Mouse (Mus musculus) MEL (cell line): ENCODE results near the gene BC147527. TPM values are rescaled to one million over a fixed set of nuclear protein-coding genes. Genes with fewer than 3 reads are reported as not detected.
"Not testable (repeated sequence)": the region's sequence is repeated elsewhere in the genome, so short reads cannot be mapped to it uniquely, and the experiment has no call there.

Experiments used
- DNase-seq: peaks from one replicate; pipeline ENCODE4 v3.0.0; 2011; ENCODE audit warnings: low read depth, low spot score
- H3K27ac ChIP-seq: 2 replicates; pipeline ENCODE4 v1.5.1; 2012; ENCODE audit warnings: low read depth, mild to moderate bottlenecking, control low read depth, low read length, moderate library complexity; ENCODE audit not compliant: control insufficient read depth
- H3K27me3 ChIP-seq, 2 experiments: fragments of 150-350 bp in 1 of 2; sonication (generic) in 1 of 2; 2 replicates each; pipeline ENCODE4 v1.6.1; 2012; ENCODE audit warnings: low read length in 2 of 2, mild to moderate bottlenecking in 2 of 2, improper control_type of control experiment in 1 of 2, moderate library complexity in 1 of 2; ENCODE audit not compliant: insufficient read depth in 2 of 2, control insufficient read depth in 1 of 2
- H3K36me3 ChIP-seq, 2 experiments: 2 replicates each; pipeline ENCODE4 v1.6.1; 2012 to 2014; ENCODE audit warnings: low read length in 2 of 2, improper control_type of control experiment in 1 of 2, inconsistent platforms in 1 of 2, mild to moderate bottlenecking in 1 of 2; ENCODE audit not compliant: insufficient read depth in 2 of 2, control insufficient read depth in 1 of 2
- H3K4me1 ChIP-seq, 2 experiments: fragments of 150-350 bp in 1 of 2; sonication (generic) in 1 of 2; 2 replicates each; pipeline ENCODE4 v1.6.1; 2012; ENCODE audit warnings: low read length in 2 of 2, improper control_type of control experiment in 1 of 2, mild to moderate bottlenecking in 1 of 2; ENCODE audit not compliant: insufficient read depth in 2 of 2, control insufficient read depth in 1 of 2
- H3K4me3 ChIP-seq, 2 experiments: fragments of 150-350 bp in 1 of 2; sonication (generic) in 1 of 2; 2 replicates each; pipeline ENCODE4 v1.5.1; 2012; ENCODE audit warnings: low read depth in 2 of 2, low read length in 2 of 2, mild to moderate bottlenecking in 2 of 2, moderate library complexity in 2 of 2, control low read depth in 1 of 2, improper control_type of control experiment in 1 of 2; ENCODE audit not compliant: control insufficient read depth in 1 of 2, insufficient read depth in 1 of 2
- H3K79me2 ChIP-seq: 2 replicates; pipeline ENCODE4 v1.6.1; 2012; ENCODE audit warnings: mild to moderate bottlenecking, low read length, moderate library complexity; ENCODE audit not compliant: control insufficient read depth, poor library complexity, insufficient read depth
- H3K9ac ChIP-seq: 2 replicates; pipeline ENCODE4 v1.6.1; 2012; ENCODE audit warnings: low read depth, mild to moderate bottlenecking, control low read depth, low read length, moderate library complexity; ENCODE audit not compliant: control insufficient read depth, poor library complexity, severe bottlenecking
- H3K9me3 ChIP-seq: fragments of 150-350 bp; sonication (generic); replicated peaks from 2 replicates; pipeline ENCODE4 v1.6.1; 2012; ENCODE audit warnings: mild to moderate bottlenecking, low read length, improper control_type of control experiment, moderate library complexity; ENCODE audit not compliant: insufficient read depth
- CHD1 ChIP-seq: IDR thresholded peaks from 2 replicates; pipeline ENCODE4 v1.6.1; 2012; ENCODE audit warnings: low read depth, mild to moderate bottlenecking, inconsistent platforms, low read length, improper control_type of control experiment
- CTCF ChIP-seq, 3 experiments: IDR thresholded peaks in 2 of 3; conservative IDR thresholded peaks in 1 of 3; 2 replicates each; pipeline ENCODE4 v1.5.1; 2011 to 2012; ENCODE audit warnings: low read length in 3 of 3, low read depth in 2 of 3, mild to moderate bottlenecking in 2 of 3, improper control_type of control experiment in 1 of 3, inconsistent platforms in 1 of 3, mixed read lengths in 1 of 3, moderate library complexity in 1 of 3; ENCODE audit not compliant: control insufficient read depth in 1 of 3, insufficient read depth in 1 of 3, poor library complexity in 1 of 3, severe bottlenecking in 1 of 3
- E2F4 ChIP-seq: IDR thresholded peaks from 2 replicates; pipeline ENCODE4 v1.6.1; 2011; ENCODE audit warnings: low read depth, low read length, improper control_type of control experiment, borderline replicate concordance
- ELF1 ChIP-seq: IDR thresholded peaks from 2 replicates; pipeline ENCODE4 v1.6.1; 2014; ENCODE audit warnings: low read depth, mild to moderate bottlenecking, inconsistent platforms, low read length, improper control_type of control experiment, moderate library complexity
- GABPA ChIP-seq: IDR thresholded peaks from 2 replicates; pipeline ENCODE4 v1.6.1; 2012; ENCODE audit warnings: low read depth, mild to moderate bottlenecking, inconsistent platforms, low read length, improper control_type of control experiment, moderate library complexity
- GATA1 ChIP-seq: IDR thresholded peaks from 2 replicates; pipeline ENCODE4 v1.6.1; 2011; ENCODE audit warnings: low read depth, low read length, improper control_type of control experiment
- JUND ChIP-seq: IDR thresholded peaks from 2 replicates; pipeline ENCODE4 v1.6.1; 2011; ENCODE audit warnings: low read depth, mild to moderate bottlenecking, improper control_type of control experiment, low read length
- MAFK ChIP-seq: IDR thresholded peaks from 2 replicates; pipeline ENCODE4 v1.6.1; 2011; ENCODE audit warnings: low read depth, mild to moderate bottlenecking, low read length, improper control_type of control experiment, borderline replicate concordance
- MEF2A ChIP-seq: IDR thresholded peaks from 2 replicates; pipeline ENCODE4 v1.6.1; 2014; ENCODE audit warnings: low read depth, mild to moderate bottlenecking, inconsistent platforms, low read length, improper control_type of control experiment; ENCODE audit not compliant: poor library complexity, insufficient replicate concordance, severe bottlenecking; ENCODE audit errors: extremely low read depth
- MXI1 ChIP-seq: IDR thresholded peaks from 2 replicates; pipeline ENCODE4 v1.6.1; 2011; ENCODE audit warnings: mild to moderate bottlenecking, low read depth, low read length, improper control_type of control experiment
- NRF1 ChIP-seq: IDR thresholded peaks from 2 replicates; pipeline ENCODE4 v1.6.1; 2014; ENCODE audit warnings: low read depth, mild to moderate bottlenecking, inconsistent platforms, low read length, improper control_type of control experiment, moderate library complexity; ENCODE audit not compliant: poor library complexity, insufficient read depth, severe bottlenecking
- POLR2A ChIP-seq, 2 experiments: IDR thresholded peaks; 2 replicates each; pipeline ENCODE4 v1.6.1; 2011 to 2012; ENCODE audit warnings: low read length in 2 of 2, mild to moderate bottlenecking in 2 of 2, control low read depth in 1 of 2, improper control_type of control experiment in 1 of 2, low read depth in 1 of 2, moderate library complexity in 1 of 2; ENCODE audit not compliant: control insufficient read depth in 1 of 2, insufficient read depth in 1 of 2, poor library complexity in 1 of 2
- POLR2AphosphoS5 ChIP-seq: IDR thresholded peaks from 2 replicates; pipeline ENCODE4 v1.6.1; 2012; ENCODE audit warnings: low read depth, borderline replicate concordance, mild to moderate bottlenecking, inconsistent platforms, low read length, moderate library complexity, mixed read lengths
- RAD21 ChIP-seq: IDR thresholded peaks from 2 replicates; pipeline ENCODE4 v1.6.1; 2011; ENCODE audit warnings: mild to moderate bottlenecking, low read depth, low read length, improper control_type of control experiment
- SIN3A ChIP-seq: IDR thresholded peaks from 2 replicates; pipeline ENCODE4 v1.6.1; 2012; ENCODE audit warnings: low read length, improper control_type of control experiment, inconsistent platforms
- SMC3 ChIP-seq: IDR thresholded peaks from 2 replicates; pipeline ENCODE4 v1.6.1; 2011; ENCODE audit warnings: low read depth, low read length, improper control_type of control experiment
- TAL1 ChIP-seq: IDR thresholded peaks from 2 replicates; pipeline ENCODE4 v1.6.1; 2012; ENCODE audit warnings: mild to moderate bottlenecking, inconsistent platforms, low read length, moderate library complexity, mixed read lengths
- TBP ChIP-seq: IDR thresholded peaks from 2 replicates; pipeline ENCODE4 v1.8.0; 2011; ENCODE audit warnings: low read depth, low read length, improper control_type of control experiment
- TCF12 ChIP-seq: IDR thresholded peaks from 2 replicates; pipeline ENCODE4 v1.6.1; 2014; ENCODE audit warnings: low read depth, mild to moderate bottlenecking, inconsistent platforms, low read length, improper control_type of control experiment, moderate library complexity
- UBTF ChIP-seq: IDR thresholded peaks from 2 replicates; pipeline ENCODE4 v1.6.1; 2012; ENCODE audit warnings: low read depth, mild to moderate bottlenecking, inconsistent platforms, low read length, improper control_type of control experiment, moderate library complexity, borderline replicate concordance; ENCODE audit not compliant: insufficient read depth
- polyA plus RNA-seq, 2 experiments: library from polyadenylated mRNA; stranded (reverse) in 1 of 2; unstranded in 1 of 2; fragments of >175 nt in 1 of 2; fragments of >200 nt in 1 of 2; gene quantifications; 2 replicates each; pipeline versions ENCODE4 v1.2.1 to v1.2.4; 2012; ENCODE audit warnings: low replicate concordance in 2 of 2, low read depth in 1 of 2; ENCODE audit not compliant: insufficient read length in 2 of 2, insufficient read depth in 1 of 2, missing spikeins in 1 of 2
- total RNA-seq: library from RNA; depleted of rRNA; stranded (reverse); fragments of 300-350 nt; gene quantifications from 2 replicates; pipeline ENCODE4 v1.2.3, GENCODE M21; 2012; rRNA removed

Gene BC147527
- not detected in 2 replicates for total RNA-seq
- not detected for polyA plus RNA-seq

DNA sequence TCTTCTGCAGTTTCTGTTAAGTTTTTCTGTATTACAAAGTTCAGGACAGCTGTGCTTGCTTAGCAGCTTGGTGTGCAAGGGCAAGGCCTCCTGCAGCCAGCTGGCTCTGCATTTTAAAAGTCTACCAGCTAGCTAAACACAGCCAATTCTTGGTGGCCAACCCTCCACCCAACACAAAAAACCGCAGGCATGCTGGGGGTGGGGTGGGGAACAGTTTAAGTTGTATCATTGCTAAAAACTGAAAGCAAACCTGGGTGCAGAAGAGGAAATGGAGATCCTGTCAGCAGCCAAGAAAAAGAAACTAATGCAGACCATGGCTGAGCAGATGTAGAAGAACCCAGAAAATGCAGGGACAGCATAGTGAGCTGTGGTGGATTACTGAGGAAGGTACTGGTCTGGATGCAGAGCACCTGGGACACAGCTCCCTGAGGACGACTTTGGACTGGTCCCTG, at the start of gene BC147527:
BC147527 (plus strand) TSS at position 402 of the 452 bp plus-strand sequence.
- H3K79me2 ChIP-seq, result no peaks in the 10 kb centered on the region
- TF ChIP-seq TAL1 (no peak), MXI1 (no peak), TCF12 (no peak), UBTF (no peak), CTCF (IDR thresholded peaks at IDR 0.05 in 2 of 3, conservative IDR thresholded peaks at IDR 0.05 in 1 of 3; ENCODE audit: control insufficient read depth in 1 of 3, insufficient read depth in 1 of 3, low read depth in 2 of 3, low read length in 3 of 3, poor library complexity in 1 of 3, severe bottlenecking in 1 of 3) (no peak), GABPA (no peak), NRF1 (no peak), SMC3 (no peak), SIN3A (no peak), E2F4 (no peak), JUND (no peak), TBP (no peak), POLR2AphosphoS5 (no peak), MEF2A (no peak), CHD1 (no peak), GATA1 (no peak), MAFK (no peak), ELF1 (no peak), POLR2A (IDR thresholded peaks at IDR 0.05; ENCODE audit: control insufficient read depth in 1 of 2, insufficient read depth in 1 of 2, low read depth in 1 of 2, low read length in 2 of 2, poor library complexity in 1 of 2) (no peak), RAD21 (no peak)
- TF ChIP-seq, all 39 proteins: peak for 0
- H3K36me3 ChIP-seq, result no peaks in the 10 kb centered on the region
- H3K9ac ChIP-seq, result no peak within 1 kb of the TSS
- no peaks in the 10 kb centered on the region for H3K4me1 ChIP-seq
- no peaks in the 10 kb centered on the region for H3K27me3 ChIP-seq
- no peaks in the 10 kb centered on the region for H3K9me3 ChIP-seq
- no peak within 1 kb of the TSS for H3K27ac ChIP-seq
- DNase-seq, result no peak
- no peak within 1 kb of the TSS for H3K4me3 ChIP-seq

DNA sequence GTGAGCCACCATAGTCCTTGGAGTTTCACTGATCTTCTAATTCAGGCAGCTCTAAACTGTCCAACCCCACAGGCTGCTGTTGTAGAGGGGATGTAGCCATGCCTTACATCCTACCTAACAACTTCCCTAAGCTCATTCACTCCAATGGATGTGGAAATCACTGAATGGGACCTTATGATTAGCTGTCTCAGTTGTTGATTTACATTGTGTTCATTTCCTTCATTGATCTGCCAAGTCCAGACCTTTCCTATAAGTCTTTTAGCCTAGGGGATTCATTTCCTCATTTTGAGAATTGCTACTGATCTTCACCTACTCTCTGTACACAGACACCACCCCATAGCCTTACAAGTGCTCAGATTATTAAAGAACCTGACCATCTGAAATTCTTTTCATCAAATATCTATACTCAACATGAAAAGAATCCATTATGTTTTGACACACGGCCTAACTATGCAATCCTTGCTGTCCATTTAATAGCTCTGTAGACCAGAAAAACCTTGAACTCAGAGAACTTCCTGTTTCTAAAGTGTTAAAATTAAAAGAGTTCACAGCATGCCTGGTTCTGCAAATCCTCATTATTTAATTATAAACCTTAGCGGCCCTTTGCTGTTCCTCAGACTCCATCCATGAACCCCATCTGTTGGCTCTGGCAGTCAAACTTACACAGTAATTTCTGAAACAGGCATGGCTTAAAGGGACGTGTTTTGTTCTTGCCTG, 48.8 kb upstream of the BC147527 start:
- H3K9me3 ChIP-seq, H3K27ac ChIP-seq, H3K4me3 ChIP-seq, H3K4me1 ChIP-seq, H3K27me3 ChIP-seq, H3K79me2 ChIP-seq, H3K36me3 ChIP-seq, H3K9ac ChIP-seq, DNase-seq: not testable (repeated sequence)

DNA sequence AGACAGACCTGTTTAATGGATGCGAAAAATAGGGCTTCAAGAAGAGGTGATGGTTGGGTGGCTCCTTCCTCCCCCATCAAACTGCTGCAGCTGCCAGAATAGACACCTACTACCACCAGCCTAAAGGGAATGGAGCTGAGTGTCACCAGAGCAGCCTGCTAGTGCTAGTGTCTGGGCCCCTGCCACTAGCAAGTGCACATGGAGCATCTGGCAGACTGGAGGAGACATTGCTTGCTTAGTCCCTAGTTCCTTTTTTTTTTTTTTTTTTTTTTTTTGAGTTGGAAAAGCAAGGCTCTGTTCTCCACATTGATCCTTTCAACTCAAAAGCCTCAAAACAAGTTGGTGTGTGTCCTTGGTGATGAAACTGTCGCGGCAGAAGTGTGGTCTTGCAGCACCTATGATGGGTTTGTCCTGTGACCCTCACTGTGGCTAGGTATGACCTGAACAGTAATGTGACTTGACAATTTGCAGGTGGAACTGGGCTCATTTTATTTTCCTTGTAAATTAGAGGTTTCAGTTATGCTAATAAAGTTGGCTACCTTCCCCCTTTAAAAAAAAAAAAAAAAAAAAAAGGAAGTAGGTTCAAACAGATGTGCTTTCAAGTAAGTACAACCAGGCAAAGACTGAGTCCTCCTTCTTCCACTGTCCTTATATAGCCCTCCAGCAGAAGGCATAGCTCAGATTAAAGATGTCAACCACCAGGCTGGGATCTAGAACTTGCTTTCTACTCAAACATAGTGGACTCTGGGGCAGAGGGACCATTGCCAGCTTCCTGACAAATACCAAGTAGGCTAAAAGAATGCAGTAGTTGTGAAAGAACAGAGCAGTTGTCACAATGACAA, 41.2 kb upstream of the BC147527 start:
- not testable (repeated sequence) for H3K4me3 ChIP-seq, H3K9ac ChIP-seq, H3K27ac ChIP-seq, H3K4me1 ChIP-seq, H3K9me3 ChIP-seq, H3K27me3 ChIP-seq, DNase-seq, H3K79me2 ChIP-seq, H3K36me3 ChIP-seq
